Mouse (Mus musculus) limb, embryonic 12.5 days (tissue): Measurements from ENCODE around the gene Gpc1. TPM values are rescaled to one million over a fixed set of nuclear protein-coding genes. Genes with fewer than 3 reads are reported as not detected.

ENCODE experiments used
- ATAC-seq: fragments of 200-750 bp; cut with Nextera tagmentation; 2 replicates; pipeline ENCODE4 v1.8.0; 2017; ENCODE audit warnings: low read depth, moderate TSS enrichment; ENCODE audit not compliant: insufficient number of reproducible peaks, insufficient read depth, low FRiP score, low TSS enrichment
- H3K27ac ChIP-seq: fragments of 300-500 bp; sonication (generic); 2 replicates; pipeline ENCODE4 v1.5.1; 2016; ENCODE audit warnings: mild to moderate bottlenecking, moderate library complexity
- H3K27me3 ChIP-seq: fragments of 300-500 bp; sonication (generic); 2 replicates; pipeline ENCODE4 v1.6.1; 2016; ENCODE audit warnings: mild to moderate bottlenecking, moderate library complexity
- H3K36me3 ChIP-seq: fragments of 300-500 bp; sonication (generic); 2 replicates; pipeline ENCODE4 v1.6.1; 2016; ENCODE audit warnings: mild to moderate bottlenecking, moderate library complexity
- H3K4me1 ChIP-seq: fragments of 300-500 bp; sonication (generic); replicated peaks from 2 replicates; pipeline ENCODE4 v1.6.1; 2016
- H3K4me2 ChIP-seq: fragments of 300-500 bp; sonication (generic); 2 replicates; pipeline ENCODE4 v1.6.1; 2016; ENCODE audit warnings: mild to moderate bottlenecking, moderate library complexity
- H3K4me3 ChIP-seq: fragments of 300-500 bp; sonication (generic); replicated peaks from 2 replicates; pipeline ENCODE4 v1.5.1; 2016; ENCODE audit warnings: mild to moderate bottlenecking
- H3K9ac ChIP-seq: fragments of 300-500 bp; sonication (generic); replicated peaks from 2 replicates; pipeline ENCODE4 v1.6.1; 2016; ENCODE audit warnings: mild to moderate bottlenecking, moderate library complexity
- H3K9me3 ChIP-seq: fragments of 300-500 bp; sonication (generic); 2 replicates; pipeline ENCODE4 v1.6.1; 2016; ENCODE audit warnings: mild to moderate bottlenecking, moderate library complexity
- WGBS: fragments of 180-500 bp; shearing (Covaris S2); methylation state at CpG from one replicate; pipeline ENCODE4 v1.1.7; 2016; 5-methylcytosine and 5-hydroxymethylcytosine counted together
- polyA plus RNA-seq: library from polyadenylated mRNA; unstranded; fragments of >200 nt; fragmentation: Nextera tagmentation; extraction: Ambion mirVana; gene quantifications from 2 replicates; pipeline ENCODE4 v1.2.1, GENCODE M21; 2016

Gene Gpc1
- polyA plus RNA-seq, 1 experiment from 2014 or later, result 82.2 TPM

DNA sequence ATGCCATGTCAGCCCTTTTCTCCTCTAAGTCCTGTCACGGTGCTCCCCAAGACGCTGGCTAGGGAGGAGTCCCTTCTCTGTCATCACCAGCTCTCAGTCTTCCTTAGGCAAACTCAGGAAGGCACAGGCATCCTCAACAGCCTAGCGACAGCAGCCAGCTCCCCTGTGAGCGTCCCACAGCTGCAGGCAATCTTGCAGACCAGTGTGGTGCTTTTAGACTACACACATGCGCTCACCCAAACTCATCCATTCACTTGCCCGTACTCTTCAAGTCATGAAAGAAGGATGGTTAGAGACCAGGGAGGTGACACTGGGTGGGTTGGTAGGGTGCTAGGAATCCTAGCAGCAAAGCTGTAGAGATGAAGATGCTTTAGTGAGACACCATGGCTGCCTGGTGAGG is 30.1 kb downstream of the Gpc1 start:
- 79% methylated on average over 6 of the region's 6 CpGs for whole genome bisulfite sequencing

DNA sequence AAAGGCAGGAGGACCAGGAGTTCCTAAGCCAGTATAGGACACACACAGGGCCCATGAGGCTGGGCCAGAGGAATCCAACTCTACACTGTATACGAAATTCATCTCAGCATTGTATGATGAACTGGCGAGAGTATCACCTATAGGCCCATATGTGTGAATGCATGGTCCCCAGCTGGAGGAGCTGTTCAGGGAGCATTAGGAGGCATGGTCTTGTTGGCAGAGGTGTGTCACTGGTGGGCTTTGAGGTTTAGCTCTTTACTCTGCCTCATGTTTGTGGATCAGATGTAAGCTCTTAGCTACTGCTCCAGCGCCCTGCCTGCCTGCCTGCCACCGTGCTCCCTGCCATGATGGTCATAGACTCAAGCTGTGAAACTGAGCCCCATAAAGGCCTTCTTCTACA is 31.8 kb downstream of the Gpc1 start:
- H3K4me1 ChIP-seq, result peaks cover 7% of the 10 kb centered on the region
- H3K4me2 ChIP-seq, result no peak overlapping the region
- peaks cover 22% of the 10 kb centered on the region for H3K36me3 ChIP-seq
- H3K27me3 ChIP-seq, result no peaks in the 10 kb centered on the region
- 75% methylated on average over 4 of the region's 4 CpGs for WGBS
- no peaks in the 10 kb centered on the region for H3K9me3 ChIP-seq
- ATAC-seq, result no peak
- H3K4me3 ChIP-seq, result no peak overlapping the region
- H3K27ac ChIP-seq, result no peak overlapping the region
- no peak overlapping the region for H3K9ac ChIP-seq

More for the DNA sequence above, 30.1 kb downstream of the Gpc1 start:
- peaks cover 7% of the 10 kb centered on the region for H3K4me1 ChIP-seq
- no peak for ATAC-seq
- H3K27me3 ChIP-seq, result no peaks in the 10 kb centered on the region
- peaks cover 40% of the 10 kb centered on the region for H3K36me3 ChIP-seq
- H3K9me3 ChIP-seq, result no peaks in the 10 kb centered on the region
- no peak overlapping the region for H3K9ac ChIP-seq
- no peak overlapping the region for H3K27ac ChIP-seq
- H3K4me3 ChIP-seq, result no peak overlapping the region
- no peak overlapping the region for H3K4me2 ChIP-seq

DNA sequence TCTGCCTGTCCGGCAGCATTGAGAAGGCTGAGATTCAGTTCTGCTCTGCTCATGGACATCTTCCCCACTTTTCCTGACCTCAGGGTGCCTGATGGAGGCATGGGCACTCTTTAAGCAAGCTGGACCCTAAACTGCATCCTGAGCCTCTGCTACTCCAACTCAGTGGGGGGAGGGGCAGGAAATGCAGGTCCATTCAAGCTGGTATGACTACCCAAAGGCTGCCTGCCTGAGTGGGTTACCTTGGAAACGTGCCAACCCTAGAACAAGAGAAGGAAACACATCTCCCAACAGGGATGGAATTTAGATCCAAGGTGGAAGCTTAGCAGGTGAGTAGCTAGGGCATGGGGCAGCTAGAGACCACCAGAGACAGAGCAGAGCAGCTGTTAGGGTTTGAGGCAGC is 34.7 kb downstream of the Gpc1 start:
- H3K27ac ChIP-seq, result no peak overlapping the region
- ATAC-seq, result no peak

DNA sequence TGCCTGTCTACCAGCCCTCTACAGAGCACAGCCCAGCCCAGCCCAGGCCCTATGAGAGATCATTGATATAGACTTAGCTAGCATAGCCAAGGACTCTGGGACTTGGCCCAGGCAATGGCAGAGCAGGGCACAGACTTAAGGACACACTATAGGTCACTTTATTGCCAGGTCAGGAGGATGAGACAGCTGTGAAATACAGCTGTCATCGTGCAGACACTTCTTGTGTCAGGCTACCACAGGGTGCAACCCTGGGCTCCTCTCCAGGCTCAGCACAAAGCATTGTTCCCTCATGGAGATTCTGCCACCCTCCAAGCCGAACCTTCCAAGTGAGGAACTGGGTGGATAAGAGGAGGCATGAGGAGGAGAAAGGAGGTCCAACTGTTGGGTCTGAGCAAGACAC is 38.5 kb downstream of the Gpc1 start:
- H3K4me3 ChIP-seq, result no peak overlapping the region
- no peak overlapping the region for H3K4me2 ChIP-seq
- no peaks in the 10 kb centered on the region for H3K36me3 ChIP-seq
- H3K27me3 ChIP-seq, result peaks cover 4% of the 10 kb centered on the region; the same call in 1 of the 2 replicates
- H3K9ac ChIP-seq, result no peak overlapping the region
- no peak overlapping the region for H3K27ac ChIP-seq
- ATAC-seq, result no peak
- 89% methylated on average over 2 of the region's 2 CpGs for WGBS
- H3K9me3 ChIP-seq, result no peaks in the 10 kb centered on the region
- H3K4me1 ChIP-seq, result peaks cover 7% of the 10 kb centered on the region

More for the DNA sequence above, 34.7 kb downstream of the Gpc1 start:
- H3K4me2 ChIP-seq, result no peak overlapping the region
- no peaks in the 10 kb centered on the region for H3K27me3 ChIP-seq
- 65% methylated on average over 2 of the region's 2 CpGs for WGBS
- H3K4me1 ChIP-seq, result peaks cover 7% of the 10 kb centered on the region
- no peak overlapping the region for H3K9ac ChIP-seq
- H3K4me3 ChIP-seq, result no peak overlapping the region
- no peaks in the 10 kb centered on the region for H3K9me3 ChIP-seq
- no peaks in the 10 kb centered on the region for H3K36me3 ChIP-seq

DNA sequence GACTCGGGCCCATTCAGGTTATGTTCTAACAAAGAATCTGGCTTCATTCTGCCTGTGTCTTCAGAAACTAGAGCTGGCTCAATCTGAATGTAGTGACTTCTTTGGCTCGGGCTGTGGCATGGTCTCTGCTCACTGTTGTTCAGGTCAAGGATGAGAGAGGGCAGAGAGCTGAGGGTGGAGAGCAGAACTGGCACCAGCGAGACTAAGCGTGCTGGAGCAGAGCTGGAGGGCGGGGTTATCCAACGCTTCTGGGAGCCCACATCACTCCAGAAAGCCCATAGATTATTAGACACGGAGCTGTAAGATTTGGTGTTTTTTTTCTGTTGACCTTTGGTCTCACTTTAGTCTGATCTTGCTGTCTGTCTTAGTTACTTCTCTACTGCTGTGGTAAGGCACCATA is 41.2 kb downstream of the Gpc1 start:
- Histone ChIP-seq H3K27me3 (peaks cover 4% of the 10 kb centered on the region; the same call in 1 of the 2 replicates), H3K9me3 (no peaks in the 10 kb centered on the region), H3K9ac (no peak overlapping the region), H3K4me3 (no peak overlapping the region), H3K4me2 (no peak overlapping the region), H3K36me3 (no peaks in the 10 kb centered on the region), H3K27ac (no peak overlapping the region), H3K4me1 (no peaks in the 10 kb centered on the region)
- 83% methylated on average over 7 of the region's 7 CpGs for WGBS
- ATAC-seq, result no peak

DNA sequence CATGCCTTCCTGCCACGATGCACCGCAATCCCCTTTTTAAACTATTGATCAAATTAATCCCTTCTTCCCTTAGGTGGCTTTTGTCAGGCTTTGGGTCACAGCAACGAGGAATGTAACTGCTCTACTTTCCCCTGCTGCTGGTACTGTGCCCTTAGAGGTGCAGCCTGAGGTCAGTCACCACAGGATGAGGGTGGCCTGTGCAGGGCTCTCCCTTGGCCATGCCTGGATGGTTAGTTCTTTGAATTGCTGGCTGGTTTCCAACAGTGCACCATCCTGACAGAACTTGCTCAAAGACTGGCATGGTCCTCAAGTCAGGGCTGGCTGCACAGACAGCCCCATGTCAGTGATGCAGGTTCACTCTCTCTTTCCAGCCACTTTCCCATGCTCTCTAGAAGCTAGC is 42.6 kb downstream of the Gpc1 start:
- Histone ChIP-seq H3K4me1 (no peaks in the 10 kb centered on the region), H3K27me3 (peaks cover 4% of the 10 kb centered on the region; the same call in 1 of the 2 replicates), H3K9me3 (no peaks in the 10 kb centered on the region), H3K36me3 (no peaks in the 10 kb centered on the region), H3K27ac (no peak overlapping the region), H3K4me2 (no peak overlapping the region), H3K9ac (no peak overlapping the region), H3K4me3 (no peak overlapping the region)
- no peak for ATAC-seq
- 80% methylated on average over 3 of the region's 3 CpGs for WGBS

DNA sequence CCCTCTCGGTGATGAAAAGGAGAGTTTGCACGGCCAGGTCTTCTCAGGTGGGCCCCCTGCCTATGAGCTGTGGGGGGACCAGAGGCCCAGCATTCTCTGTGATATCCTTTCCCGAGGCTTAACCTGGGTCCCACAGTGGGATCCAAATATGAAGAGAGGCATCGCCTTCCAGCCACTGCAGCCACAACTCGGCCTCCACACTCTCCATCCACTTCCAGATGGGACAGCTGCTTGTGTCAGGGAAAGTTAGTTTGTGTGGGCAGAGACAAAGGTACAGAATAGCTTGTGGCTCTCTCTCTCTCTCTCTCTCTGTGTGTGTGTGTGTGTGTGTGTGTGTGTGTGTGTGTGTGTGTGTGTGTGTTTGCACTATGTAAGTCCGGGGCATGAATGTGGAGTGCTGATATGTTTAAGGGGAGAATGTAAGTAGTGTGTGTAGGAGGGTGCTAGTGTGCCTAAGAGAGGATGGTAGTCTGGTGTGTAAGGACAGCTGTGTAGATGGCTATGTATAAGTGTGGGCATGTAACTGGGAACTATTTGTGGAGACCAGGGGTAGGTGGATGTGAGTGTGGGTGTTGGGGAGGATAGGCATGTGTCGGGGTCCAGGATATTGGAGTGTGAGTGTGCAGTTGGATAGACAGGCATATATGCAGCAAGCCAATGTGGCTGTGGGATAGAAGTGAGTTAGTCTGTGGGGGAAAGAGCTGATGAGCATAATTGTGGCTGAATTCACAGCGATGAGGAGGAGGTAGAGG is 44.1 kb downstream of the Gpc1 start:
- H3K4me3 ChIP-seq, result no peak overlapping the region
- H3K27ac ChIP-seq, result no peak overlapping the region
- no peaks in the 10 kb centered on the region for H3K36me3 ChIP-seq
- H3K4me2 ChIP-seq, result no peak overlapping the region
- H3K4me1 ChIP-seq, result no peaks in the 10 kb centered on the region
- no peak for ATAC-seq
- WGBS, result 74% methylated on average over 8 of the region's 8 CpGs
- H3K9me3 ChIP-seq, result no peaks in the 10 kb centered on the region
- H3K27me3 ChIP-seq, result peaks cover 4% of the 10 kb centered on the region; the same call in 1 of the 2 replicates
- H3K9ac ChIP-seq, result no peak overlapping the region

DNA sequence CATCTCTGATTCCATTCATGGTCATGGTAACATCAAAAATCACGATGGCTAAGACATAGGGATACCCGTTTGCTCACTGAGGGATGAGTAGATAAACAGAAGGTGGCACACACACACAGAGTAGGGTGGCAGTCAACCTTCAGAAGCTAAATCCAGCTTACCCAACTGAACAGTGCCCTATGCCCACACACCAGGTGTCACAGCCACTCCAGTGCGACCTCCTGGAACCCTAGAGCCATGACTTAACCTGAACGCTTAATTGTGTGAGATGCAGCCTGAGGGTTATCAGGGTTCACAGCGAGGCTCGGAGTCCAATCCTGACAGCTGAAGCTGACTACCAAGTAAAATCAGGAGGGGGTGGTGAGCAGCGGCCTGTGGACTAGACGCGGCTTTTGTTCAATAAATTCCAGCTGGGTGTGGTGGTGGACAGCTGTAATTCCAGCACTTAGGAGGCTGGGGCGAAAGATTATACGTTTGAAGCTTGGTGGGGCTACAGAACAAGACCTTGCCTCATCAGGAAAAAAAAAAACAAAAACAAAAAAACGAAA is 46.1 kb downstream of the Gpc1 start:
- H3K9me3 ChIP-seq, result no peaks in the 10 kb centered on the region
- peaks cover 4% of the 10 kb centered on the region; the same call in 1 of the 2 replicates for H3K27me3 ChIP-seq
- no peak overlapping the region for H3K4me3 ChIP-seq
- H3K36me3 ChIP-seq, result no peaks in the 10 kb centered on the region
- no peak overlapping the region for H3K27ac ChIP-seq
- H3K4me2 ChIP-seq, result no peak overlapping the region
- H3K4me1 ChIP-seq, result no peaks in the 10 kb centered on the region
- WGBS, result 51% methylated on average over 12 of the region's 12 CpGs
- ATAC-seq, result no peak
- no peak overlapping the region for H3K9ac ChIP-seq

DNA sequence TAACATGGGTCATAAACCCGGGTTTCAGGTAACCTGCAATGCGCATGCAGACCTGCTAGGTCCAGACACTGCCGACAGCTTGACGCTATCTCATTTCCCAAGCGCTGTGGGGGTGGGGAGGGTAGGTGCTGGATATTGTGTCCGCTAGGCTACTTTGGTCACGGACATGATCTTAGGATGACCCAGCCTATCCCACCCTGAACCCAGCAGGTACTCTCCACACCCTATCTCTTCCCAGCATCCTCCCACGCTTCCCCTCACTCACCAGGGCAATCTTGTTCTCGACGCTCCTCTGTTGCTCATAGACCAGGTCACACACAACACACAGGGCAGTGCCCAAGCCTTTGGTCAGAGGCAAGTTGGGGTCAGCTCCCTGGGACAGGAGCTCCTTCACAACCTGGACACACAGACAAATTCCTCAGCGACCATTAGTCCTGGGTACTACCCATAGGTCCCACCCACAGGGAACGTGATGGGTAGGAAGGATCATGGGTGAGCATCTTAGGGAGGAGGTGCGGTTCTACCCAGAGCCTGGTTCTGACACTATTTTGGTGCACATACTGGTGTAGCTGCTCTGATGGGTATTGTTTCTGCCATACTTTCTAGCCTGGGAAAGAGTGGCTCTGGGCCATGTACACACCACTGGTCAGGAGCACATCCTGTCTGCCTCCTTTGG is 46.8 kb downstream of the Gpc1 start:
- no peak for ATAC-seq
- Histone ChIP-seq H3K4me3 (no peak overlapping the region), H3K27me3 (peaks cover 4% of the 10 kb centered on the region; the same call in 1 of the 2 replicates), H3K9ac (no peak overlapping the region), H3K4me2 (no peak overlapping the region), H3K36me3 (no peaks in the 10 kb centered on the region), H3K4me1 (no peaks in the 10 kb centered on the region), H3K27ac (no peak overlapping the region), H3K9me3 (no peaks in the 10 kb centered on the region)
- 78% methylated on average over 13 of the region's 13 CpGs for WGBS

DNA sequence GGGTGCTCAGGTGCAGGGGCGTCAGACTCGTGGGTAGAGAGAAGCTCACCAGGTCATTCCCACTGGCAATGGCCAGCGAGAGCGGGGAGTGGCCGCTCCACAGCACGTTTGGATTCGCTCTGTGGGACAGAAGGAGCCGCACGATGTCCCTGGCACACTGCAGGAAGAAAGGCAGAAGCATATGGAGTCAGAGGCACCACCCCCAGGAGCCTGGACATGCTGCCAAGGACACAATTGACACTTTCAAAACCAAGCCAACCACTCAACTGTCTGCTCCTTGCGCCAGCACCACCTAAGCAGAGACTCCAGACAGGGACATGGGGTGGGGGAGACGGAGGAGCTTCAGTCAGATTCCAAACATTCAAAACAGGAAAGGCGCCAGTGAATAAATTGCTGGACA is 47.8 kb downstream of the Gpc1 start:
- H3K36me3 ChIP-seq, result no peaks in the 10 kb centered on the region
- WGBS, result 86% methylated on average over 12 of the region's 12 CpGs
- ATAC-seq, result no peak
- no peaks in the 10 kb centered on the region; the same call in 1 of the 2 replicates for H3K27me3 ChIP-seq
- no peak overlapping the region for H3K9ac ChIP-seq
- H3K4me1 ChIP-seq, result no peaks in the 10 kb centered on the region
- H3K4me3 ChIP-seq, result no peak overlapping the region
- H3K4me2 ChIP-seq, result no peak overlapping the region
- no peaks in the 10 kb centered on the region for H3K9me3 ChIP-seq
- H3K27ac ChIP-seq, result no peak overlapping the region

DNA sequence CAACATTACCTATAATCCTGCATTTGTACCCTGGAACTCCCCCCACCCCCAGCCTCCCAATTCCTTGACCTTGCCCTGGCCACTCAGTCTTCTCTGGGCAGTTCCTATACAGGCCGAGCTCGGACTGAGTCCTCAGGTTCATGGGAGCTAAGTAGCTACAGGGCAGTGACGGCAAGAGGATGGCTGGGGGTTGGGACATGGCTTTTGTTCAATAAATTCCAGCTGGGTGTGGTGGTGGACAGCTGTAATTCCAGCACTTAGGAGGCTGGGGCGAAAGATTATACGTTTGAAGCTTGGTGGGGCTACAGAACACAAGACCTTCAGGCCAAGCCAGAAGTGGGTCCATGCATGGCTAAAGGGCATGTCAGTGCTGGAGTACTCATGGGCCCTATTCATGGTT is 48.7 kb downstream of the Gpc1 start:
- Histone ChIP-seq H3K4me1 (no peaks in the 10 kb centered on the region), H3K27ac (no peak overlapping the region), H3K27me3 (no peaks in the 10 kb centered on the region; the same call in 1 of the 2 replicates), H3K36me3 (no peaks in the 10 kb centered on the region), H3K9ac (no peak overlapping the region), H3K9me3 (no peaks in the 10 kb centered on the region), H3K4me2 (no peak overlapping the region), H3K4me3 (no peak overlapping the region)
- ATAC-seq, result no peak
- 66% methylated on average over 5 of the region's 5 CpGs for WGBS
